Mouse (Mus musculus) lung, adult 2 months (tissue): ENCODE data around the gene Natd1.

Experiments used
- CTCF ChIP-seq: fragments of 200-500 bp; IDR thresholded peaks from 2 replicates; pipeline ENCODE4 v1.5.1; 2011; ENCODE audit warnings: mild to moderate bottlenecking, low read length, control low read depth; ENCODE audit not compliant: insufficient read depth
- POLR2A ChIP-seq: fragments of 200-500 bp; IDR thresholded peaks from 2 replicates; pipeline ENCODE4 v1.6.1; 2011; ENCODE audit warnings: low read depth, mild to moderate bottlenecking, control low read depth, low read length, borderline replicate concordance; ENCODE audit errors: extremely low read depth

GRCm38 (mm10) chr11:60867456-60867855, 47.1 kb downstream of the Natd1 start:
- TF ChIP-seq CTCF (no peak), POLR2A (no peak)
